Mouse (Mus musculus): ENCODE results near the gene Ppm1e. TPM values are rescaled to one million over a fixed set of nuclear protein-coding genes. Genes with fewer than 3 reads are reported as not detected.
"Not testable (repeated sequence)": the region's sequence is repeated elsewhere in the genome, so short reads cannot be mapped to it uniquely, and the experiment has no call there.

The Ppm1e gene
- total and polyA plus RNA-seq, 2 experiments from 2014 or later, result 18.6 to 60.1 TPM

DNA sequence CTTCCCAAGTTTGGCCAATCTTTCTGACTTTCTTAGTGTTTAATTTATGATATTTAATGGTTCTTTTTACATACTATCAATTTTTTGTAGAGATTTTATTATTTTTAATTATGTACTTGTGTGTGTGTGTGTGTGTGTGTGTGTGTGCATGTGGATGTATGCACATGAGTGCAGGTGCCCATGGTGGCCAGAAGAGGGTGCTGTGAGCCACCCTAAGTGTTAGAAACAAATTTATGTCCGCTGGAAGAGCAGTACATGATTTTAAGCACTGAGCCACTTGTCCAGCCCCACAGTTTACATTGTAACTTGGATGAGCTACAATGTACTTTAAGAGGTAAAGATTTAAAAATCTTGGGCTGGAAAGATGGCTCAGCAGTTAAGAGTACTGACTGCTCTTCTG is 87.3 kb downstream of the Ppm1e start:
- H3K4me3 ChIP-seq (ENCODE audit: low read length), result no peak overlapping the region
- TF ChIP-seq CTCF (IDR thresholded peaks at IDR 0.05; ENCODE audit: low read depth), result peak; percentile 31

DNA sequence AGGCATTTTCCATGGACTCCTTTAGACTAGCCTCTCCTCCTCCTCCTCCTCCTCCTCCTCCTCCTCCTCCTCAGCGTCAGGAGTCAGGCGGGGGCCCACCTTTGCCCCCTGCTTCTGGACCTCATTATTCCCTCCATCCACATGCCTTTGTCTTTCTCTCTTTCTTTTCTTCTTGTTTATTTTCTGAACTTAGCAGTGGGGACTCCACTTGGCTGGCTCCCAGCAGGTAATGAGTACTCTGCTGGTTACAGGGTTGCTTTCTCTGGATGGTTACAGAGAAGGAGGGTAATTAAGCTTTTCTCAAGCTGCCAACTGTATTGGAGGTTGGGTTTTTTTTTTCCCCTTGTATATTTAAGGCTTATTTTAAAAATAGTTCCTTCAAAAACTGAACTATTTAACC is 87.9 kb downstream of the Ppm1e start:
- no peaks in the 10 kb centered on the region for H3K9me3 ChIP-seq (ENCODE audit: low read length)
- H3K36me3 ChIP-seq (ENCODE audit: insufficient read depth, low read length), result no peaks in the 10 kb centered on the region
- no peak overlapping the region for H3K4me3 ChIP-seq (ENCODE audit: low read length)
- H3K27me3 ChIP-seq (ENCODE audit: insufficient read depth, low read length), result no peaks in the 10 kb centered on the region
- no peak for TF ChIP-seq CTCF (IDR thresholded peaks at IDR 0.05; ENCODE audit: low read depth)
- no peak overlapping the region for H3K4me2 ChIP-seq (ENCODE audit: low read depth, low read length)
- ATAC-seq (no peak), DNase-seq (ENCODE audit: low spot score) (peak; percentile 27)
- H3K4me1 ChIP-seq (ENCODE audit: insufficient read depth, low read length), result no peaks in the 10 kb centered on the region
- WGBS, result 0% methylated on average over 2 of the region's 2 CpGs
- no peak overlapping the region for H3K9ac ChIP-seq (replicated peaks; ENCODE audit: low read length)
- no peak overlapping the region for H3K27ac ChIP-seq

More for the DNA sequence above, 87.3 kb downstream of the Ppm1e start:
- ATAC-seq (no peak), DNase-seq (ENCODE audit: low spot score) (no peak)
- WGBS, result 93% methylated on average over 1 of the region's 1 CpGs
- Histone ChIP-seq H3K27ac (no peak overlapping the region), H3K36me3 (ENCODE audit: insufficient read depth, low read length) (no peaks in the 10 kb centered on the region), H3K9ac (replicated peaks; ENCODE audit: low read length) (no peak overlapping the region), H3K4me2 (ENCODE audit: low read depth, low read length) (no peak overlapping the region), H3K27me3 (ENCODE audit: insufficient read depth, low read length) (no peaks in the 10 kb centered on the region), H3K4me1 (ENCODE audit: insufficient read depth, low read length) (peaks cover 4% of the 10 kb centered on the region; the same call in 1 of the 2 replicates), H3K9me3 (ENCODE audit: low read length) (no peaks in the 10 kb centered on the region)

DNA sequence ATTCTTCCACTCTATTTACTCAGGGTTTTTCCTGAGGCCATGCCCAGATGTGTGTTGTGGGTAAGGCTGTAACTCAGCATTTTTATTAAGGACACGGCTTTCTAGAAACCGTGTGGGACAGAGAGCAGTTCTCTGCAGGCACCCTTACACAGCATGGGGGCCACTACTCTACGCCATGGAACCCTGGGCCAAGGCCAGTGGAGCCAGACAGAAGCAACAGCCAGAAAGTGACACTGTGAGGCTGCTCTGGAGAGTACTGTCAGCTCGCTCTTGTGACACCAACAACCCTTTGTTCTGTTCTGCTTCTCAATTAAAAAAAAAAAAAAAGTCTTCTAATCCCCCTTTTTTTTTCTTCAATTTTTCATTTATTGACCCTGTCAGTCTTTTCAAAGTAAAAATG is 88.4 kb downstream of the Ppm1e start:
- Histone ChIP-seq H3K9me3 (ENCODE audit: low read length) (no peaks in the 10 kb centered on the region), H3K4me1 (ENCODE audit: insufficient read depth, low read length) (no peaks in the 10 kb centered on the region), H3K36me3 (ENCODE audit: insufficient read depth, low read length) (no peaks in the 10 kb centered on the region), H3K9ac (replicated peaks; ENCODE audit: low read length) (no peak overlapping the region), H3K4me3 (ENCODE audit: low read length) (no peak overlapping the region), H3K4me2 (ENCODE audit: low read depth, low read length) (no peak overlapping the region), H3K27ac (no peak overlapping the region), H3K27me3 (ENCODE audit: insufficient read depth, low read length) (no peaks in the 10 kb centered on the region)
- no peak for TF ChIP-seq CTCF (IDR thresholded peaks at IDR 0.05; ENCODE audit: low read depth)
- 22% methylated on average over 4 of the region's 4 CpGs for WGBS
- ATAC-seq (peak; percentile 15; the same call in 1 of the 2 replicates), DNase-seq (ENCODE audit: low spot score) (no peak)

DNA sequence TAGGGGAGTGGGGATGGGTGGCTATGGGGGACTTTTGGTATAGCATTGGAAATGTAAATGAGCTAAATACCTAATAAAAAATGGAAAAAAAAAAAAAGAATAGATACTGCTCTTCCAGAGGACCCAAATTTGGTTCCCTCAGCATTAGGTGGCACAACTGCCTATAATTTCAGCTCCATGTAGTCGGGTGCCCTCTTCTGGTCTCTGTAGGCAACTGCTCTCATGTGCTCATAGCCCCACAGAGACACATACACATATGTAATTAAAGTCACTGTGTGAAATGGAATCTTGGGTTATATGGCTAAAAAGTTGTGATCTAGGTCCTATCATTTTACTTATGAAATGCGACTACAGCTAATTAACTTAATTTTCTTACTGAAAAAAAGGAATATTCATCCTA is 90.0 kb downstream of the Ppm1e start:
- no peak overlapping the region for H3K9ac ChIP-seq (replicated peaks; ENCODE audit: low read length)
- no peaks in the 10 kb centered on the region for H3K27me3 ChIP-seq (ENCODE audit: insufficient read depth, low read length)
- no peak overlapping the region for H3K4me2 ChIP-seq (ENCODE audit: low read depth, low read length)
- 82% methylated on average over 2 of the region's 2 CpGs for WGBS
- ATAC-seq, result no peak
- no peaks in the 10 kb centered on the region for H3K9me3 ChIP-seq (ENCODE audit: low read length)
- H3K4me1 ChIP-seq (ENCODE audit: insufficient read depth, low read length), result no peaks in the 10 kb centered on the region
- TF ChIP-seq CTCF (IDR thresholded peaks at IDR 0.05; ENCODE audit: low read depth), result peak; percentile 41
- H3K27ac ChIP-seq, result no peak overlapping the region
- no peaks in the 10 kb centered on the region for H3K36me3 ChIP-seq (ENCODE audit: insufficient read depth, low read length)
- H3K4me3 ChIP-seq (ENCODE audit: low read length), result no peak overlapping the region
- no peak for DNase-seq (ENCODE audit: low spot score)

DNA sequence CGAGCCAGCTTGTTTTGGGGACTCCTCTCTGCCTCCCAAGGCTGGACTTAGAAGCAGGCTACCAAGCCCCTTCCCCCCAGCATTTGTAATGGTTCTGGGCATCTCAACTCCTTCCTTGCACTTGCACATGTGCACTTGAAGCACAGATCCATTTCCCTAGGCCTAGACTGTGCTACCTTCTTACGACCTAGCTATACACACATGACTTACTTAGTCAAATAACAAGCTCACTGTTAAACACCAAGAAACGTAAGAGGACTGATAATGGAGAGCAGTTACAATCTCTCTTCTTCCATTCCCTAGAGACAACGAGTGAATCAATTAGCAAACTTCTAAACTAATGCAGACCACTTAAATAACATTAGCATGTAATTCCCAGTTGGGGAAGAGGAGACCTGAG is 92.6 kb downstream of the Ppm1e start:
- no peak overlapping the region for H3K9ac ChIP-seq (replicated peaks; ENCODE audit: low read length)
- H3K4me3 ChIP-seq (ENCODE audit: low read length), result no peak overlapping the region
- no peaks in the 10 kb centered on the region for H3K27me3 ChIP-seq (ENCODE audit: insufficient read depth, low read length)
- WGBS, result 56% methylated on average over 4 of the region's 4 CpGs
- H3K9me3 ChIP-seq (ENCODE audit: low read length), result no peaks in the 10 kb centered on the region
- no peaks in the 10 kb centered on the region for H3K36me3 ChIP-seq (ENCODE audit: insufficient read depth, low read length)
- H3K4me1 ChIP-seq (ENCODE audit: insufficient read depth, low read length), result no peaks in the 10 kb centered on the region
- H3K4me2 ChIP-seq (ENCODE audit: low read depth, low read length), result no peak overlapping the region
- DNase-seq (ENCODE audit: low spot score) (no peak), ATAC-seq (0 out of 2 replicates have a peak, but pooled peaks have one; percentile 51)
- no peak overlapping the region for H3K27ac ChIP-seq
- no peak for TF ChIP-seq CTCF (IDR thresholded peaks at IDR 0.05; ENCODE audit: low read depth)

DNA sequence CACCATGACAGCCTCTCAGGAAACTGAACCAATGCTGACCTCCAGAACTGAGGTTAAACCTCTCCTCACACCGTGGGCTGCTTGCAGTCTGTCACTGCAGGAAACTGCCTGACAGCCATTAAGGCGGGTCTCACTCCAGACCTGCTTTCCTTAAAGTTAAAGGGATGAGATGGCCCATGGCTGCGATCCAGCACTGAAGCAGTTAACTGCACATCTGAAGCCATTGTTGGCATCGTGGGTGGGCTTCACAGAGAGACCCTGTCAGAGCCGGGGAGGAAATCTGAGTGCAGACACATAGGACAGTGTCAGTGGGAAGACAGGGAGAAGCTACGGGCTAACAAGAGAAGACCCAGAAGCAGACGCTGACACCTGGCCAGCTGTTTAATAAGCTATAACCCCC is 94.9 kb downstream of the Ppm1e start:
- DNase-seq (ENCODE audit: low spot score), result peak; percentile 25
- H3K4me2 ChIP-seq (ENCODE audit: low read depth, low read length), result no peak overlapping the region

DNA sequence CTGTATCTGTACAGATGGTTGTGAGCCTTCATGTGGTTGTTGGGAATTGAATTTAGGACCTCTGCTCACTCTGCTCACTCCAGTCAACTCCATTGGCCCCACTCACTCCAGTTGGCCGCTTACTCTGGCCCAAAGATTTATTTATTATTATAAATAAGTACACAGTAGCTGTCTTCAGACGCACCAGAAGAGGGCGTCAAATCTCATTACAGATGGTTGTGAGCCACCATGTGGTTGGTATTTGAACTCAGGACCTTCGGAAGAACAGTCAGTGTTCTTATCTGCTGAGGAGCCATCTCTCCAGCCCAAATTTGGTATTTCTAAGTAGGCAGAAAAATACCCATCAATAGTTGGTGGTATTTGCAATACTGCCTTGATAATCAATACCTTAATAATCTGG is 97.1 kb downstream of the Ppm1e start:
- TF ChIP-seq CTCF (IDR thresholded peaks at IDR 0.05; ENCODE audit: low read depth), result 0 out of 2 replicates have a peak, but pooled peaks have one; percentile 21
- not testable (repeated sequence) for H3K4me2 ChIP-seq (ENCODE audit: low read depth, low read length); H3K27ac ChIP-seq; H3K27me3 ChIP-seq (ENCODE audit: insufficient read depth, low read length); DNase-seq (ENCODE audit: low spot score); H3K9me3 ChIP-seq (ENCODE audit: low read length); H3K4me1 ChIP-seq (ENCODE audit: insufficient read depth, low read length); H3K4me3 ChIP-seq (ENCODE audit: low read length); H3K9ac ChIP-seq (replicated peaks; ENCODE audit: low read length); ATAC-seq; H3K36me3 ChIP-seq (ENCODE audit: insufficient read depth, low read length)
- WGBS, result 73% methylated on average over 4 of the region's 4 CpGs

More for the DNA sequence above, 94.9 kb downstream of the Ppm1e start:
- Histone ChIP-seq H3K36me3 (ENCODE audit: insufficient read depth, low read length) (no peaks in the 10 kb centered on the region), H3K9me3 (ENCODE audit: low read length) (no peaks in the 10 kb centered on the region), H3K27ac (no peak overlapping the region), H3K4me1 (ENCODE audit: insufficient read depth, low read length) (no peaks in the 10 kb centered on the region), H3K9ac (replicated peaks; ENCODE audit: low read length) (no peak overlapping the region), H3K27me3 (ENCODE audit: insufficient read depth, low read length) (no peaks in the 10 kb centered on the region), H3K4me3 (ENCODE audit: low read length) (no peak overlapping the region)
- no peak for TF ChIP-seq CTCF (IDR thresholded peaks at IDR 0.05; ENCODE audit: low read depth)
- ATAC-seq, result no peak
- 24% methylated on average over 7 of the region's 7 CpGs for WGBS
